Mouse (Mus musculus) bone marrow, adult 2 months (tissue): ENCODE results near the gene Srpr. TPM values are rescaled to one million over a fixed set of nuclear protein-coding genes. Genes with fewer than 3 reads are reported as not detected.

Experiments used
- H3K27ac ChIP-seq: fragments of 200-500 bp; 2 replicates; pipeline ENCODE4 v1.5.1; 2012; ENCODE audit warnings: low read depth, mild to moderate bottlenecking, control low read depth, inconsistent platforms, low read length; ENCODE audit not compliant: control insufficient read depth, poor library complexity, insufficient read depth
- H3K4me1 ChIP-seq: fragments of 200-500 bp; 2 replicates; pipeline ENCODE4 v1.6.1; 2011; ENCODE audit warnings: low read length; ENCODE audit not compliant: control insufficient read depth, insufficient read depth
- H3K4me3 ChIP-seq: fragments of 200-500 bp; replicated peaks from 2 replicates; pipeline ENCODE3; 2011; ENCODE audit warnings: mild to moderate bottlenecking, low read depth, low read length, control low read depth; ENCODE audit not compliant: control insufficient read depth
- CTCF ChIP-seq: fragments of 200-500 bp; IDR thresholded peaks from 2 replicates; pipeline ENCODE4 v1.5.1; 2011; ENCODE audit warnings: low read length, control low read depth; ENCODE audit not compliant: control insufficient read depth, insufficient read depth
- POLR2A ChIP-seq: fragments of 200-500 bp; IDR thresholded peaks from 2 replicates; pipeline ENCODE4 v1.6.1; 2011; ENCODE audit warnings: low read depth, mild to moderate bottlenecking, control low read depth, low read length, borderline replicate concordance; ENCODE audit not compliant: control insufficient read depth
- WGBS: fragments of 180-500 bp; shearing (Covaris S2); methylation state at CpG from one replicate; pipeline ENCODE4 v1.1.7; 2018; 5-methylcytosine and 5-hydroxymethylcytosine counted together
- polyA plus RNA-seq: library from polyadenylated mRNA; stranded (reverse); fragments of >200 nt; gene quantifications from 2 replicates; pipeline ENCODE4 v1.2.4, GENCODE M21; 2011; ENCODE audit warnings: low replicate concordance; ENCODE audit not compliant: missing spikeins, insufficient read depth, insufficient read length

Gene Srpr
- polyA plus RNA-seq, 1 experiment: 50.8 TPM

DNA sequence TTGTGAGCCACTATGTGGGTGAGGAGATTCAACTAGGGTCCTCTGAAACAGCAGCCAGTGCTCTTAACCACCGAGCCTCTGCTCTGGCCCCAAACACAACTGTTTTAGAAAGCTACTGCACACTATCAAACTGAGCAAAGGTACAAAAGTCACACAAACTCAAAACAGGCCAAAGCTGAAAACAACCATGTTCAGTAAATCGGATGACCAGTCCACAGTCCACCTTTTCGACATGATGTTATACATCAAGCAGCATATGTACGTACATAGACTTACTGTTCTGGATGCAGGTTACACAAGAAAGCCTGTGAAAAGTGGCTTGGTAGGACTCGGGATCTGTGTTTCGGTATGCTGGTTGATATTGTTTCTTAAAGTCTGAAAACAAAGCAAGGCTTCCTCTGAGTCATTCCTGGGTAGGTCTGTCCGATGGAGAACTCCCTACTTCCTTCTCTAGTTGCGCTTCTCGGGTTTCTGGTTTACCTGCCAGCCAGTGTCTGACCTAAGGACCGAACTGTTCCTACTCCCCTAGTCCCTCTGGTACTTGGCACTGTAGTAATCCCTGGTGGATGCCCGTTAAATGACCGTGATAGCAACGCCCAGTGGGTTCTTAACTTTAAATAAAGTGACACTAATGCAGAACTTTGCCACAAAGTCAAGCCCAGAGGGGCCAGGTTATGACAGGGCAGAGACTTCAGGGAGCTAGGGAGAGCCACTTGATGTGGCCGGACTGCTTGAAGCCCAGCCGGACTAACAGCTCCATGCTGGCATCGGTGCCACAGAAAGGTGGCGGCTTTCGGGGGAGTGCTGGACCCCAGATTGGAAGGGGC, 817 bp upstream of the Srpr start:
- Histone ChIP-seq H3K4me1 (peaks cover 7% of the 10 kb centered on the region), H3K27ac (peak overlapping the region; percentile 82), H3K4me3 (peak overlapping the region; percentile 89)
- TF ChIP-seq POLR2A (no peak), CTCF (no peak)
- 18% methylated on average over 18 of the region's 18 CpGs for WGBS

DNA sequence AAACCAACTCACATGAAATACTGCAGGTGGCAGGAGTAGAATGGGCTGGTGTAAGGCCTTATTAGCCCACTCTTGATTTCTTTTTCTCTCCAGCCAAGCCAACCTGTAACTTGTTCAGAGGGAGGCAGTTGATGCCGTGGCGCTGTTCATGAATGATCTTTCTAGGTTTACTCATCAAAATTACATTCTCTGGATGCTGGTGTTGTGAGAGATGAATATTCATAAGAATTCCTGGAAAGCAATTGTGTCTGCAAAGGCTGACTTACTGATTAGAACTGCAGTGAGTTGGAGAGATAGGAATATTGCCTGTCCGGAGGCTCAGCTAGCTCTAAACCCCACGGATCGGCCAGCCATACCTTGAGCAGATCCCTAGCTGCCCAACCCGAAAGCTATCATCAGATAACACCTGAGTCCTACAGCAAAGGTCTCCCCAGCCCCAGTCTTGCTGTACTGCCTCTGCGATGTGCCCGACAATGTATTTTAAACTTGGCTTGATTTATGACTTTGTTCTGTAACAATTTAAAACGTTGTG, 620 bp downstream of the Srpr start:
- H3K4me3 ChIP-seq: no peak overlapping the region
- peaks cover 7% of the 10 kb centered on the region for H3K4me1 ChIP-seq
- no peak overlapping the region for H3K27ac ChIP-seq
- TF ChIP-seq CTCF (no peak), POLR2A (no peak)
- WGBS: 48% methylated on average over 9 of the region's 9 CpGs

DNA sequence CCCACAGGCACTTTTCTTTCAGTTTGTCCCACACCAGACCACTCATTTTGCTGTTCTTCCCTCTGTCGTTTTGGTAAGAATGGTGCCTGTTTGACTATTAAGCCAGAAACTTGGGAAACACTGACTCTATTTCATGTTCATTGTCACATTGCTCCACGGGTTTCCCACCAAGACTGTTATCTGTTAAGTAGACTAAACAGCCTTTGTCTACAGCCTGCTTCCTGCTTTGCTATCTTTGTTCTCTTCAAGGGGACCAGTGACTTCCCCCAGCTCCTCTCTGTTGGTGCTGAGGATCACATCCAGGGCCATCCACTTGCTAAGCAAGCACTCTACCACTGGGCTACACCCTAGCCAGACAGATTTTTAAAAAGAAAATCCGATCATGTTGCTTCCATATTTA, 3.6 kb downstream of the Srpr start:
- TF ChIP-seq POLR2A (no peak), CTCF (no peak)
- 53% methylated on average over 3 of the region's 3 CpGs for WGBS
- Histone ChIP-seq H3K27ac (no peak overlapping the region), H3K4me1 (peaks cover 3% of the 10 kb centered on the region), H3K4me3 (no peak overlapping the region)

DNA sequence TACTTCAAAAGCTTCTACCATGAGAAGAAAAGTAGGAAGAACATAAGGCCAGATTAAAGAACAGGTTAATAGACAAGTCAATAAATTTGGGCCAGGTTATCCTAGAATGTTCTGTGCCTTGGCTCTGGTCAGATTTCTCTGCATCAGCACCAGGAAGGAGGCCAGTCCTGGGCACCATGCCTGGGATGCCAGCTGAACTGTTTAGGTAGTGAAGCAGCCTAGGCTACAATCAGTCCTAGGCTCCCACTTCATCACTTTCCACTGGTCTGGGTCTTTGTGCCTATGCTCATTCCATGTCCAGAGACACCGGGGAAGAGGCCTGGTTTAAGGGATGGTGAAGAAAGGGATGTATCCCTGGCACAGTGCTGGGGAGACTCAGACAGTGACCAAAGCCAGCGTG, 4.4 kb downstream of the Srpr start:
- TF ChIP-seq CTCF (no peak), POLR2A (no peak)
- Histone ChIP-seq H3K27ac (no peak overlapping the region), H3K4me1 (peaks cover 3% of the 10 kb centered on the region), H3K4me3 (no peak overlapping the region)
- WGBS: 96% methylated on average over 2 of the region's 2 CpGs

DNA sequence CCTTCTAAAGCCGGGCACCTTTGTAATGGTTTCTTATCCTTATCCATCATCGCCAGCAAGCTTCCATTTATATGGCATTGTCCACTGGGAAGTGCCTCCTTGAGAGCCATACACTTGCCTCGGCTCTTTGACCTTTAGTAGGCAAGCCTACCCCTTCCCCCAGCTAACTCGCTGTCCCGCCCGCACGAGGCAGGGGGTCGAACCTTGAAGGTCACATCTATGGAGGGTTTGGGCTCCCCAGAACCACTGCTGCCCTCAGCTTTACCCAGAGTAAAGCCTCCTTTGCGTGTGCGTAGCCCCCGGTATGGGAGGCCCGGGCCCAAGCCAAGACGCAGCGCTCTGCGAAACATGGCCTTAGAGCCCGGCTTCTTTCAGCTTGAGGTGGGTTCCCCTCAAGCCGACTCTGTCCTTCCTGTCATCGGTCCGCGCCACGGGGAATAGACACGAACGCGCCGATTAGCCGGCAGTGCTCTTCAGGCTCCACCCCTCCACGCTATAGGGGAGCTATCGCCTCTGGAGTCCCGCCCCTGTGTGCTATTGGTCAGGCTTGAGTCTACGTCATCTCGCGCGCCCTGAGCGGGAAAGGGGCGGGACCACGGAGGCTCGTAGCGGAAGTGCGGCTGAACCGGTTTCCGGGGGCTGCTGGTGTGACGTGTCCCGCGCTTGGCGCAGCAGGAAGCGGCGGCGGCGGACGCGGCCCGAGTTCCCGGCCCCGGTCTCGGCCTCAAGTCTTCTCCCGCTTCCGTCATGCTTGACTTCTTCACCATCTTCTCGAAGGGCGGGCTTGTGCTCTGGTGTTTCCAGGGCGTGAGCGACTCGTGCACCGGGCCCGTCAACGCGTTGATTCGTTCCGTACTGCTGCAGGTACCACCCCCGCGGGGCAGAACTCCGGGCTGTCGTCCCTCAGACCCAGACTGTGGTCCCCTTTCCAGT, 10.8 kb downstream of the Srpr start, which contains the start of gene Foxred1:
Gene Foxred1 (minus strand): TSS at position 514 of the 933 bp plus-strand sequence.
- TF ChIP-seq POLR2A: peak; percentile 89
- no peak for TF ChIP-seq CTCF
- peak within 1 kb of the TSS; percentile 79 for H3K27ac ChIP-seq
- H3K4me3 ChIP-seq: peak within 1 kb of the TSS; percentile 88
- WGBS: under 1% methylated on average over 72 of the region's 72 CpGs
- peaks cover 2% of the 10 kb centered on the region; the same call in 1 of the 2 replicates for H3K4me1 ChIP-seq

DNA sequence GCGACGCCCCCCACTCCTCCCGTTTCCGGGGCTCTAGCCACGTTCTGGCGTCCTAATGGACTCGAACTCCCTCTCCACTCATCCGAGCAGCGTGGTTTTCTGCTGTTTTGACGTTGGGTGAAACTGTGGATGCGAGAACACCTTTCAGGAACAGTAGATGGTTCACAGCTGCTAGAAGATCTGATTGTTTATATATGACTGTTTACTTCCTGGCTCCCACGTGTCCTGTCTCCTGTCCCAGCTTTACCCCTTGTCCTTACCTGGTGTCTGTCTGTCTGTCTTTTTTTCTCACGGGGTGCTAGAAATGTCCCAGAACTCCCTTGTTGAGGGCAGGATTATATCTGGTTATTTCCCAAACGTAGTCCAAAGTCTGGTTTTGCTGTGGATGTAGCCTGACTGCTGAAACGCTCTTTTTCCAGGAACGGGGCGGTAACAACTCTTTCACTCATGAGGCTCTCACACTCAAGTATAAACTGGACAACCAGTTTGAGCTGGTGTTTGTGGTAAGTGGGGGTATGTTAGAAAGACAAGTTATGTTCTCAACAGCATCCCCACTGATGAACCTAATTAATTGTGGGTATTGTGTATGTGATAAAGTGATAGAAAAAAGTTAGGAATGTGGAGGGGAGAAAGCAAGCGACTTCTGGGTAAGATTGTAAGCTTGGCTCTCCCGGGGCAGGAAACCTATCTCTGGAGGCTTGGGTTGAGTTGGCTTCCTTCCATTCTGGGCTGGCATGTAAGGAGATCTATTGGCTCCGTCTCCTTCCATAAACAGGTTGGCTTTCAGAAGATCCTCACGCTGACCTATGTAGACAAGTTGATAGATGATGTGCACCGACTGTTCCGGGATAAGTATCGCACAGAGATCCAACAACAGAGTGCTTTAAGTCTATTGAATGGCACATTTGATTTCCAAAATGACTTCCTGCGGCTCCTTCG, 11.9 kb downstream of the Srpr start:
- Histone ChIP-seq H3K4me3 (peak overlapping the region; percentile 88), H3K27ac (peak overlapping the region; percentile 58), H3K4me1 (peaks cover 2% of the 10 kb centered on the region; the same call in 1 of the 2 replicates)
- TF ChIP-seq CTCF (no peak), POLR2A (no peak)
- 29% methylated on average over 26 of the region's 26 CpGs for WGBS

DNA sequence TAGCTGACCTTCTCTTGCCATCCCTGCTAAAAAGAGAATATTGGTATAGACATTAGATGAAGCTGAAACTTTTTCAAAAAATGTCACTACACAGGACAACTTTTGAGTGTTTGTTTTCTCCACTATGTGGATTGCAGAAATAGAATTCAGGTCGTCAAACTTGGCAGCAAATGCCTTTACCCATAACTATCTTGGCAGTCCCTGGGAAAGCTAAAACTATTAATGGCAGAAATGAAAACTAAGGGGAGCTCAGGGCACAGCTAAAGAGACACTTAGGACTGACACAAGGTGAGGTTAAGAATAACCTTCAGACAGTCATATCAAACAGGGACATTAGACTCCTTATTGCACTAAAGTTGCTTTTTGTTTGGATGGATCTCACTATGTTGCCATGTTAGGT, 18.0 kb downstream of the Srpr start:
- WGBS: 75% methylated on average over 1 of the region's 1 CpGs
- no peak for TF ChIP-seq POLR2A
- no peak for TF ChIP-seq CTCF
- Histone ChIP-seq H3K27ac (no peak overlapping the region), H3K4me3 (no peak overlapping the region), H3K4me1 (no peaks in the 10 kb centered on the region)
